Mouse (Mus musculus) brain, embryonic 18.5 days (tissue): Measurements from ENCODE around the gene Sec14l1.

Experiments used
- DNase-seq: peaks from one replicate; pipeline ENCODE4 v3.0.0-alpha.2; 2012; ENCODE audit warnings: low read depth, low spot score

Gene Sec14l1

GRCm38 (mm10) chr11:117152541-117152940 is 37.6 kb downstream of the Sec14l1 start:
- no peak for DNase-seq

- DNase-seq, result no peak
These were observed 38.6 kb downstream of the Sec14l1 start for GRCm38 (mm10) chr11:117153553-117153952.

GRCm38 (mm10) chr11:117154088-117154815 is 39.3 kb downstream of the Sec14l1 start:
- DNase-seq, result no peak

- no peak for DNase-seq
These were observed 41.8 kb downstream of the Sec14l1 start for GRCm38 (mm10) chr11:117156725-117157124.

- no peak for DNase-seq
These were observed 43.4 kb downstream of the Sec14l1 start for GRCm38 (mm10) chr11:117158343-117158742.

- no peak for DNase-seq
These were observed 44.4 kb downstream of the Sec14l1 start for GRCm38 (mm10) chr11:117159257-117159945.

- no peak for DNase-seq
These were observed 45.0 kb downstream of the Sec14l1 start for GRCm38 (mm10) chr11:117159946-117160307.

GRCm38 (mm10) chr11:117160791-117161190 is 45.8 kb downstream of the Sec14l1 start:
- DNase-seq, result no peak

GRCm38 (mm10) chr11:117161574-117161973 is 46.6 kb downstream of the Sec14l1 start:
- no peak for DNase-seq

GRCm38 (mm10) chr11:117163098-117163497 is 48.1 kb downstream of the Sec14l1 start:
- no peak for DNase-seq

GRCm38 (mm10) chr11:117163771-117164170 is 48.8 kb downstream of the Sec14l1 start:
- DNase-seq, result no peak

- no peak for DNase-seq
These were observed 53.5 kb downstream of the Sec14l1 start for GRCm38 (mm10) chr11:117168278-117169087.

- DNase-seq, result no peak
These were observed 54.2 kb downstream of the Sec14l1 start for GRCm38 (mm10) chr11:117169088-117169635.

- peak; percentile 60 for DNase-seq
These were observed 55.0 kb downstream of the Sec14l1 start for GRCm38 (mm10) chr11:117169801-117170565.

GRCm38 (mm10) chr11:117174098-117174892 is 59.3 kb downstream of the Sec14l1 start:
- DNase-seq, result no peak

GRCm38 (mm10) chr11:117174924-117175323 is 60.0 kb downstream of the Sec14l1 start:
- no peak for DNase-seq

GRCm38 (mm10) chr11:117175472-117175871 is 60.5 kb downstream of the Sec14l1 start:
- DNase-seq, result no peak

- DNase-seq, result no peak
These were observed 61.3 kb downstream of the Sec14l1 start for GRCm38 (mm10) chr11:117176304-117176703.

GRCm38 (mm10) chr11:117176900-117177299 is 61.9 kb downstream of the Sec14l1 start:
- no peak for DNase-seq

- peak; percentile 49 for DNase-seq
These were observed 62.5 kb downstream of the Sec14l1 start for GRCm38 (mm10) chr11:117177303-117177979.
